Mouse (Mus musculus) liver, embryonic 14.5 days (tissue): ENCODE data around the gene Hao1. TPM values are rescaled to one million over a fixed set of nuclear protein-coding genes. Genes with fewer than 3 reads are reported as not detected.

Experiments
- ATAC-seq: fragments of 200-750 bp; cut with Nextera tagmentation; 2 replicates; pipeline ENCODE4 v1.8.0; 2017; ENCODE audit warnings: moderate number of reproducible peaks, mild to moderate bottlenecking, moderate library complexity; ENCODE audit not compliant: insufficient read depth
- DNase-seq, 3 experiments: peaks; one replicate each; pipeline ENCODE4 v3.0.0-alpha.2; 2012 to 2013; ENCODE audit warnings: low read depth in 3 of 3, low spot score in 3 of 3
- H3K27ac ChIP-seq: fragments of 300-500 bp; sonication (generic); 2 replicates; pipeline ENCODE4 v1.5.1; 2014; ENCODE audit warnings: moderate library complexity, mild to moderate bottlenecking, control low read depth, inconsistent platforms
- H3K27me3 ChIP-seq: fragments of 300-500 bp; sonication (generic); 2 replicates; pipeline ENCODE4 v1.6.1; 2014; ENCODE audit warnings: mild to moderate bottlenecking, low read length, moderate library complexity; ENCODE audit not compliant: control insufficient read depth, insufficient read depth
- H3K36me3 ChIP-seq: fragments of 300-500 bp; sonication (generic); replicated peaks from 2 replicates; pipeline ENCODE4 v1.6.1; 2014; ENCODE audit warnings: low read depth; ENCODE audit not compliant: control insufficient read depth, insufficient read depth
- H3K4me1 ChIP-seq, 2 experiments: fragments of 200-500 bp in 1 of 2; fragments of 300-500 bp in 1 of 2; sonication (generic) in 1 of 2; replicated peaks; 2 replicates each; pipeline ENCODE4 v1.6.1; 2012 to 2014; ENCODE audit warnings: antibody characterized with exemption in 1 of 2, inconsistent platforms in 1 of 2, low read length in 1 of 2; ENCODE audit not compliant: control insufficient read depth in 2 of 2, insufficient read depth in 2 of 2
- H3K4me2 ChIP-seq: fragments of 300-500 bp; sonication (generic); 2 replicates; pipeline ENCODE4 v1.6.1; 2014; ENCODE audit warnings: low read depth, mild to moderate bottlenecking, control low read depth, moderate library complexity
- H3K4me3 ChIP-seq, 2 experiments: fragments of 200-500 bp in 1 of 2; fragments of 300-500 bp in 1 of 2; sonication (generic) in 1 of 2; 2 replicates each; pipeline ENCODE4 v1.5.1; 2012 to 2014; ENCODE audit warnings: low read depth in 2 of 2, low read length in 2 of 2, mild to moderate bottlenecking in 2 of 2, control low read depth in 1 of 2, inconsistent platforms in 1 of 2, moderate library complexity in 1 of 2; ENCODE audit not compliant: insufficient read depth in 1 of 2
- H3K9ac ChIP-seq: fragments of 300-500 bp; sonication (generic); replicated peaks from 2 replicates; pipeline ENCODE4 v1.6.1; 2014; ENCODE audit warnings: mild to moderate bottlenecking, control low read depth, moderate library complexity
- H3K9me3 ChIP-seq: fragments of 300-500 bp; sonication (generic); 2 replicates; pipeline ENCODE4 v1.6.1; 2016; ENCODE audit warnings: low read length, mixed read lengths; ENCODE audit not compliant: control insufficient read depth
- CTCF ChIP-seq: IDR thresholded peaks from 2 replicates; pipeline ENCODE4 v1.5.1; 2016; ENCODE audit warnings: antibody characterized with exemption, low read depth, control low read depth
- EP300 ChIP-seq: IDR thresholded peaks from 2 replicates; pipeline ENCODE4 v1.6.1; 2016; ENCODE audit warnings: antibody characterized with exemption, low read depth
- WGBS: fragments of 180-500 bp; shearing (Covaris S2); extraction: QIAGEN DNeasy Blood & Tissue Kit; methylation state at CpG from one replicate; pipeline ENCODE4 v1.1.7; 2014; ENCODE audit not compliant: insufficient replicate concordance; 5-methylcytosine and 5-hydroxymethylcytosine counted together
- polyA plus RNA-seq, 2 experiments: library from polyadenylated mRNA; depleted of rRNA in 1 of 2; stranded (reverse) in 1 of 2; unstranded in 1 of 2; fragments of >200 nt; fragmentation: Nextera tagmentation in 1 of 2; extraction: Ambion mirVana in 1 of 2; gene quantifications; 2 replicates each; pipeline versions ENCODE4 v1.2.1 to v1.2.3; 2012 to 2014

The Hao1 gene
- polyA plus RNA-seq, 2 experiments, result 0.41 to 0.71 TPM

DNA sequence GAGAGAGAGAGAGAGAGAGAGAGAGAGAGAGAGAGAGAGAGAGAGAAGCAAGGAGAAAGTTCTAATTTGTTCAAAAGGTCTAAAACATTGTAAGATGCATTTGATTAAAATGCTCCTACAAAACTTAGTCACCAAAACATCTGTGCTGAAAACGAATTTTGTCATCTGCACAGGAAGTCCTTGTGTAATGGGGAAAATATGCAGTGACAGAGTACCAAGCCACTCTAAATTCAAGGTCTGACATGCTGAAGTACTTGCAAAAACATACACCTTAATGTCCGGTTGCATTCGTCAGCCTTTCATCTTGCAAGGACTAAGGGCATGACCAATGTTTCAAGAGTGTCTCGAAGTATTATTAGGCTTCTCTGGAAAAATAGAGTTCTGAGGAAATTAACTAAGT lies 15.7 kb downstream of the Hao1 start:
- H3K36me3 ChIP-seq, result no peaks in the 10 kb centered on the region
- no peaks in the 10 kb centered on the region for H3K9me3 ChIP-seq
- H3K4me3 ChIP-seq, result no peak overlapping the region
- no peak overlapping the region for H3K4me2 ChIP-seq
- H3K9ac ChIP-seq, result no peak overlapping the region
- H3K27me3 ChIP-seq, result no peaks in the 10 kb centered on the region
- no peaks in the 10 kb centered on the region for H3K4me1 ChIP-seq
- no peak for ATAC-seq
- DNase-seq, result no peak
- H3K27ac ChIP-seq, result no peak overlapping the region
- 35% methylated on average over 4 of the region's 4 CpGs for WGBS
- TF ChIP-seq EP300 (no peak), CTCF (no peak)

- DNase-seq (no peak), ATAC-seq (no peak)
- WGBS, result 42% methylated on average over 7 of the region's 7 CpGs
- TF ChIP-seq EP300, result no peak
- no peak for TF ChIP-seq CTCF
- H3K27ac ChIP-seq, result no peak overlapping the region
- no peaks in the 10 kb centered on the region; a peak in 2 of 4 replicates for H3K4me1 ChIP-seq
- H3K9me3 ChIP-seq, result no peaks in the 10 kb centered on the region
- no peaks in the 10 kb centered on the region for H3K27me3 ChIP-seq
- no peak overlapping the region for H3K4me3 ChIP-seq
- no peaks in the 10 kb centered on the region for H3K36me3 ChIP-seq
- H3K4me2 ChIP-seq, result no peak overlapping the region
- no peak overlapping the region for H3K9ac ChIP-seq
These were observed 25.9 kb downstream of the Hao1 start for GRCm38 (mm10) chr2:134528122-134528810.

DNA sequence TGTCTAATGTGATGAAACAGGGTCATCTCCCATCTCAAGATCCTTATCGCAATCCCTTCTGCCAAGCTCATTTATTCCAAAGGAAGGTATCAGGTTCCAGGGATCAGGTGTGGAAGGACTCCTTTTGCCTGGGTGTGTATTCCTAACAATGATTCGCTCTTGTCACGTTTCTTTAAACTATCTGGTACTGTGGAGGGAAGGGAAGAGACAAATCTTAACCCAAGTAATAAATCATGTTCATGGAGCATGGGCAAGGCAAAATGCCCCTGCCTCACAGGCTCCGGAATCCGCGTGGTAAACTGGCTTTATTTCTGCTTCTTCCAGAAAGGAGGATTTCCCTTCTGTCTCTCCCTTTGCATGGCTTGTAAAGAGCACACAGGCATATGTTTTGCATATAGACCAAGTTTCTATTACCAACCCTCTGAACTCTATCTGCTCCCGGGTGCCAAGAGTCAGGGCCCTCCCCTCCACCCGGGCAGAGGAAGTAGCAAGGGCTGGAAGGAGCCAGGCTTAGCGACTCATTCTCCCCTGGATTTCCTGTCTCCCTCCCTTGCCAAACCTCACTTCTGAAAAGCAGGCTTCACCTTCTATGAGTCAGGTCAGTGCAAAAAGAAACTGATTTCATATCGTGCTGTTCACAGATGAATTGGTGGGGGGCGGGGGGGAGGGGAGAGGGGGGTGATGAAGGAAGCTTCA lies 26.6 kb downstream of the Hao1 start:
- Histone ChIP-seq H3K27me3 (no peaks in the 10 kb centered on the region), H3K27ac (no peak overlapping the region), H3K36me3 (no peaks in the 10 kb centered on the region), H3K4me3 (no peak overlapping the region), H3K4me2 (no peak overlapping the region), H3K9ac (no peak overlapping the region), H3K4me1 (no peaks in the 10 kb centered on the region; a peak in 2 of 4 replicates), H3K9me3 (no peaks in the 10 kb centered on the region)
- DNase-seq (no peak), ATAC-seq (no peak)
- WGBS, result 33% methylated on average over 11 of the region's 11 CpGs
- TF ChIP-seq CTCF (no peak), EP300 (no peak)

- no peak overlapping the region for H3K4me2 ChIP-seq
- H3K4me1 ChIP-seq, result no peaks in the 10 kb centered on the region
- no peak for ATAC-seq
- H3K36me3 ChIP-seq, result no peaks in the 10 kb centered on the region
- no peak for TF ChIP-seq CTCF
- TF ChIP-seq EP300, result no peak
- H3K9ac ChIP-seq, result no peak overlapping the region
- no peak overlapping the region for H3K27ac ChIP-seq
- H3K27me3 ChIP-seq, result no peaks in the 10 kb centered on the region
- no peak overlapping the region for H3K4me3 ChIP-seq
- no peak for DNase-seq
- no peaks in the 10 kb centered on the region for H3K9me3 ChIP-seq
These were observed 36.1 kb downstream of the Hao1 start for GRCm38 (mm10) chr2:134518042-134518441.

DNA sequence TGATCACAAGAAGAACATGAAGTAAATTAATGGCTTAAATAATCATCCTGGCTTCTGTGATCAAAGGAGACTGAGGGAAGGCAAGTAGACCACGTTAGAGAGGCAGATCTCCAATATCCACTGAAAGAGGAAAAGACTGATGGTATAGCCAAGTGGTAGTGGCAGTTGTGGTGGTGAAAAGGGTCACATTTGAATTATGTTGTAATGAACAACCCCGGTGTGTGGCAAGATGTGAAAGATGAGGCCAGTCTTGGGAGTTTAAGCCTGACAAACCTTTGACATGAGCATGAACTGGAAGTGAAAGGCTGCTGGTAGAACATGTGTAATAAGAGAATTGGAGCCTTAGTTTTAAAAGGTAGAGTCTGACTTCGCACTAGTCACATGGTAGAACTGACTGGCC lies 54.4 kb downstream of the Hao1 start:
- TF ChIP-seq EP300, result no peak
- TF ChIP-seq CTCF, result no peak
- H3K9ac ChIP-seq, result no peak overlapping the region
- no peaks in the 10 kb centered on the region for H3K9me3 ChIP-seq
- H3K4me2 ChIP-seq, result no peak overlapping the region
- no peak overlapping the region for H3K4me3 ChIP-seq
- DNase-seq (no peak), ATAC-seq (no peak)
- H3K27ac ChIP-seq, result no peak overlapping the region
- no peaks in the 10 kb centered on the region for H3K4me1 ChIP-seq
- no peaks in the 10 kb centered on the region for H3K27me3 ChIP-seq
- WGBS, result 61% methylated on average over 3 of the region's 3 CpGs
- no peaks in the 10 kb centered on the region for H3K36me3 ChIP-seq
